Mouse (Mus musculus) megakaryocyte, adult 5-6 weeks (primary cell): Measurements from ENCODE around the gene Tmprss4. TPM values are rescaled to one million over a fixed set of nuclear protein-coding genes. Genes with fewer than 3 reads are reported as not detected.

Experiments
- ATAC-seq: 2 replicates; pipeline ENCODE4 v1.8.0; 2016; ENCODE audit warnings: mild to moderate bottlenecking, inconsistent platforms; ENCODE audit not compliant: poor library complexity, severe bottlenecking
- total RNA-seq, 2 experiments: library from RNA; stranded (forward) in 1 of 2; stranded (reverse) in 1 of 2; fragments of 153-499, 151-499 nt in 1 of 2; fragments of 221-1000, 200-1000 nt in 1 of 2; gene quantifications; 2 replicates each; pipeline versions ENCODE4 v1.2.3 to v1.2.4; 2015 to 2017

Gene Tmprss4
- total RNA-seq, 2 experiments from 2014 or later: 0.07 TPM; not detected in 1

DNA sequence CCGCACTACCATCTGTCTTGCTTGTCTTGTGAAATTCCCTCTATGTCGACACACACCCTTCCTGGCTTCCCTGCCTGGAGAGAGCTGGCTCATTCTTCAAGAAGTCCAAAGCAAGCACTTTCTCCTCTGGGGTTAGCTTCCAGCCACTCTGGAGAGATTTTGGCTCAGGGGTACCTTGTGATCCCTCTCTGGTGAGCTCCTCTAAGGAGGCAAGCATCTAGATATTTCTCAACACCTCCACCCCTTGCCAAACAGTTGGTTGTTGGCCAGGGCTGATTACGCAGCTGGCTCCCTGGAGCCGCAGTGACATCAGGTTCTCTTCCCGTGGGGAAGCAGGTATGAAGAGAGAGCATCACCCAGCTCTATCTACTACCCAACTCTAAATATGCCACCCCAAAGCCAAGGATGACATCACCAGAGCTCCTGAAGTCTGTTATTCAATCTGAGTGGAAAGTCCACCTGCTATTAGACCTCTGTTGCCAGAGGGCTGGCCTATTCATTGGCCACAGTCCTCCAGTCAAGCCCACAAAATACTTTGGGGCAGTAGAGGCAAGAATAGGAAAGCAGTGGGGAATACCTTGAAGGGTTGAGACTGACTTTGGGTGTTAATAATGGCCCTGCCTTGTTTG lies 2.5 kb downstream of the Tmprss4 start:
- ATAC-seq: peak; percentile 48; the same call in 1 of the 2 replicates

DNA sequence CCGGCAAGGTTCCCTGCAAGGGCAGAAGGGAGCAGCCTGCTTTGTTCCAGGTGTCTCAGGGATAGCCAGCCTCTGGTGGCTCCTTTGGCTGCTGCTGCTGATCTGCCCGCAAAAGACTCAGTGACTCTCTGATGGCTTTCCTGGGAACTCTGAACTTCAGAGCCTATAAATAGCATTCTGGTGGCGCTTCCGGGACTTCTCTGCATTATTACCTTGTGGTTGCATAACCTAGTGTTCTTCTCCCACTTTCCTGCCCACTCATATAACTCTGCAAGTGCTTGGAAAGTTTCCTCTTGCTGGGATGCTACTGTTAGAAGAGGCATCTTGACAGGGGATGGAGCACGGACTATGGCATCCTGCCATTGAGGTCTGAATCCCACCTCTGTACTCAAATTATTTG lies 6.3 kb downstream of the Tmprss4 start:
- no peak for ATAC-seq

DNA sequence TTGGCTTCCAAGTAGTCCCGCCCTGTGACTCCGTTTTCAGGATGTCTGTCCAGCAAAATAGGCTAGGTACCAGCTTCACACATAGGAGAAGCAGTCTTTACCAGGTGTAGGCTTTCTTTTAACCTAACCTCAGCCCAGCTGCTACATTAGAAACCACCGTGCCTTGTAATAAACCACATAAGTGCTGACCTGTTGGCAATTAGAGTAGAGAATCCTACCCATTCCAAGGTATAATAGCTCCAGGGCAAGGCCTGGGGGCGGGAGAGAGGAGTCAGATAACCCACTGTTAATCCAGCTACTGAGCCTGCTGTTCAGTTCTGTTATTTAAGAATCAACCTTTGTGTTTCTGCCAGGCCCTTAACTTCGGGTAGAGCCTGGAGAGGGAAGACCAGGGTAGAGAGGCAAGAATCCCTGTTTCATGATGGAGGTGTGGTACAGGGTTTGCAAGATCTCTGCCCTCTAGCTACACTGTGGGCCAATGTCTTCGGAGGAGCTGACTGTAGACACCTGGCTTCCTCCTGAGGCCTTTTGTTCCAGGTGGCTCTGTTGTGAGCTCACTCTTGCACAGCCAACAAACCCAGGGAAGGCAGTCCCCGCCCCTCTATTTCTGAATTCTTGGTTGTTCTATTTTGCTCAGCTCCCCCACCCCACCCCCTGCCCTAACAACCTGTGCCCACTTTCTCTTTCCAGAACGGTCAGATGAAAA lies 7.6 kb downstream of the Tmprss4 start:
- no peak for ATAC-seq

DNA sequence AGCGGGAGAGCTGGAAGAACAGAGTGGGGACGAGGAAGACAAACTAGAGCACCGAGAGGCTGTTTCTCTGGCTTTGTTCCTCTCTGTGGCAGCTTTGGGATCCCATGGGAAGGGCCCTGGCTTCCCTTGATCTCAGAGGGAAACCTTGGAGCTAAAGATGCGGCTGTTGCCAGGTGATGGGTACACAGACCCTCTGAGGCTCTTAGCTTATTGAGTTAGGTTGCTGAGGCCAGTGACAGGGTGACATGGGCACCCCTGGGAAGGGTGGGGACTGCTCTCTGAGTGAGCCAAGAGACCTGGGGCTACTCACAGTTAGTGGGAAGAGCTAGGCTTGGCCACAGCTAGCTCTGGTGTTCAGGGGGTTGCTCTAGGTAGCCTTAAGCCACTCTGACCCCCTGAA lies 8.4 kb downstream of the Tmprss4 start:
- no peak for ATAC-seq

DNA sequence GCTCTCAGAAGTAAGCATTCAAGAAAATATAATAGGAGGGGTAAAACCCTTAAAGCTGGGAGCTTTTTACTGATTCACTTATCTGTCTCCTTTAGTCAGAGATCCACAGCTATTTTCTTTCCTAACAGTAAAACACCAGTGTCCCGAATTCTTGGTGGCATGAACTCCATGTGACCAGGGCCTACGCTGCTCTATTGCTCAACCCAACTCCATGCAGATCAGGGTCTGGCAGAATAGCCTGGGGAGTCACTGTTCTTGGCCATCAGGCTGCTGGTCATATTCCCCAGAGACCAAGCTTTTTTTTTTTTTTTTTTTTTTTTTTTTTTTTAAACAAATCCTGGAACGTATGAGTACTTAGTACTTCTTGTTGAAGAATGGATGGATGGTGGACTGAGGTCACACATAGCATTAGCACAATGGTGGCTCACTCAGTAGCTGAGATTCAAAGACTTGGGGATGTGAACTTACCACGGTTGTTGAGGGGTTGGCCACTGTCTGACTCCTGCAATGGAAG lies 14.2 kb downstream of the Tmprss4 start:
- no peak for ATAC-seq

DNA sequence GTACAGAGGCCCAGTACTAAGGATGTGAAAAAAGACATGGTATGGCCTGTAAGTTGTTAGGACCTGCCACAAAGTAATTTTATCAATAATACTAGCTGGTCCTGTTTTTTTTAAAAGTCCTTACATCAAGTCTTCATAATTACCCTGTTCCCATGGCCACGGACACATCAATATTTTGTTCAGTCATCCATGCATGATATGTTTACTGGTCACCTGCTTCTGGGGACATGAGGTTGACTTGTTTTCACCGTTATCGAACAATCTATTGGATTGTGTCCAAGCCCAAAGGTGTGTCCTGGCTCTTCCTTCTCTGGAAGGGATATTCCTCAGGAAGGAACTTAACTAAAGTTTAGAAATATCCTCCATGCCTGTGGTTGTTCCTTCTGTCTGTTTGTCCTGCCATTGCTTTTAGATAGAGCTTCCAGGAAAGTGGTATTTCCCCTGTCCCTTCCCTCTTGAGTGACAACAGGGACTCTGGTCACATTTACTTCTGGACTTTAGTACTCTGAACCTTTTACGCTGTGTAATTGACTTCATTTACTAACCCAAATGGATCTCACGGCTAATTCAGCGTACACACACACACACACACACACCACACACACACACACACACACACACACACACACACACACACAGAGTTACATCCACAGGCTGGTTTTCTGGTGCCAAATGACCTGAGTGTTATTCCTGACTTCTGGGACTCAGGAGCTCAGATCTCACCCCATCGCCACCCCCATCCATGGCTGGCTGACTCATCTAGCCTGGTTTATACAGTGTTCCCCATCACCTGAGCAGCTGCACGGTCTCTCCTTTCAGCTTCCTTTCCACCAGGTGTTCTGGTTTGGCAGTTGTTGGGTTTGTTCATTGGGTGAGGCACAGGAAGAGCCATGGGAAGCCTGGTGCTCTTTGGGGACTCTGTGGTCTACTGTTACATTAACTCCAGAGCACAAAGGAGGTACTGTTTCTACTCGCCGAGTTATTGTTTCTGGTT lies 15.0 kb downstream of the Tmprss4 start:
- no peak for ATAC-seq

DNA sequence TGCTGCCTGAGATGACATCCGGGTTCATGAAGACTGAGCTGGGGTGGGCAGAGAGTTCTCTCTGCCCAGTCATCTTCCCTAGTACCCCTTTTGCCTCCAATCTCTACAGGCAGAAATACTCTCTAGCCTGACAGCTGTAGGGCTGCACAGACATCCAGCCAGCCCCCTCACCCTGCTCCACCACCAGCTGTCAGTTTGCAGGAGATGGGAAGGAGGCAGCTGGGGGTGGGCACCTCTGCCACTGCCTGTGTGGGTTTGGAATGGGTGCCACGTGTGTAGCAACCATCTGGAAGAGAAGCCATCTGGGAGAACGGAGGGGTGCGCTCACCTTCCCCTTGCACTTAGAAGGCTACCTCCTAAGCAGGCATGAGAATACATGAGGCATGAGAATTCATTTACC lies 18.6 kb downstream of the Tmprss4 start:
- ATAC-seq: no peak

DNA sequence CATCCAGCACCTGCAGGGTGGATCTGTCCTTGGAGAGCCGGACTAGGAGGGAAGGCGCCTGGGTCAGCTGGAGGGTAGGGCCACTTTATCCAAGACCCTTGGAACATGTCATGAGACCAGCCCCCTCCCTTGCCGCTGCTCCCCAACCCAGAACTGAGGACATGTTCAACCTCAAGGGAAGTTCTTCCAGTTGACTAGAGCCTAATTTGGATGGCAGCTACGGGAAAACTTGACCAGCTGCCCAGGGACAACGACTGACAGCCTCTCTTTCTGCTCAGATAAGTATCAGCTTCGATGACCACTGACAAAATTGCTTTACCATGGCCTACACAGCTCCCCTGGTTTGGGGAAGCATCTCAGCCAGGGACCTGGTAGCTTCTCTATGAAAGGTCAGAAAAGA lies 20.6 kb downstream of the Tmprss4 start:
- ATAC-seq: no peak

DNA sequence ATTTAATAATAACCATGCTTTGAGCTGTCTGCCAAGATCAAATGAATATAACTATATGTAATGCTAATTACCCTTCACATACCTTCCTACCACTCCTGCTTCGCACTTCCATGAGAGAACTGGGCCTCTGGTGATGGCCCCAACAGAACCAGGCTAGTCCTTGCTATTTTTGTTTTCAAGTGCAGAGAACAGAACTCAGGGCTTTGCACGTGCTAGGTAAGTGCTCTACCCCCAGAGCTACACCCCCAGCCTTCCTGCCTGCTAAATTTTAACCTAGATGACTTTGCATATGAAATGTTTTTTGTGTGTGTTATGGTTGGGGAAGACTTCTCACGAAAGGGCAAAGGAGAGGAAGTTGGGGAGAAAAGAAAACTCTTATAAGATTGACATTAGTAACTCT lies 21.4 kb downstream of the Tmprss4 start:
- ATAC-seq: no peak

DNA sequence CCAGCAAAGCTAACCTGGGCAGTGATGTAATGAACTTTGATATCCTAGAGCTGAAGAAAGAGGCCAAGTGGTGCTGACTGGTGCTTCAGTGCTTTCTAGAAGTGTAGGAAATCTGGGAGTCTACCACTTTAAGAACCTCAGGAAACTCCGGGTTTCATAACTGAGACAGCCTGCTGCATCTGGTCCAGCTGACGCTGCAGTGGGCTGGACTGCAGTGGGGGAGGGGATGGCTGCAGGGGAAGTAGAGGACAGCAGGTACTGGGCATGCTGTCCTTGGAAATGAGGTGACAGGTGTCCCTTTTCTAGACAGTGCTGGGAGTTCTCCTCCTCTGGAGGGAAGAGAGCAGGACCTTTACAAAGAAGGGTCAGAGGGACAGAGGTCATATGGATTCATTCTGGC lies 22.1 kb downstream of the Tmprss4 start, which contains the start of gene BC049352:
Gene BC049352 (plus strand): TSS at position 238 of the 400 bp plus-strand sequence.
- peak; percentile 21; the same call in 1 of the 2 replicates for ATAC-seq

DNA sequence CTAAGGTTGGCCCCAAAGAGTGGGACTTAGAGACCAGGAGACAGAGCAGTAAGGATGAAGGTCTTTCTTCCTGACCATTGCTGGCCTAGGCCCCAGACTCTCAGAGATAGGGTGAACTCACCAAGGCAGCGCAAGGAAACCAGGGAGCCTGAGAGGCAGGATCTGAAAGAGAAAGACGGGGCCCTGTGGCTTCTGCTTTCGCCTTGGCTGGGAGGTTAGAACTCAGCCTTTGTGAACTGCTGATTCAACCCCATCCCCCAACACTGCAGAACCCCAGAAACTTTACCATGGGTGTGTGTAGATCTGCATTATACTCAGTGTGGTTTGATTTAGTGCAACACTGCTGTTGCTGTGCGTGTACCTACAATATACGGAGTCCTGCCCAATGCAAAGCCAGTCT lies 24.6 kb downstream of the Tmprss4 start:
- peak; percentile 69; the same call in 1 of the 2 replicates for ATAC-seq

DNA sequence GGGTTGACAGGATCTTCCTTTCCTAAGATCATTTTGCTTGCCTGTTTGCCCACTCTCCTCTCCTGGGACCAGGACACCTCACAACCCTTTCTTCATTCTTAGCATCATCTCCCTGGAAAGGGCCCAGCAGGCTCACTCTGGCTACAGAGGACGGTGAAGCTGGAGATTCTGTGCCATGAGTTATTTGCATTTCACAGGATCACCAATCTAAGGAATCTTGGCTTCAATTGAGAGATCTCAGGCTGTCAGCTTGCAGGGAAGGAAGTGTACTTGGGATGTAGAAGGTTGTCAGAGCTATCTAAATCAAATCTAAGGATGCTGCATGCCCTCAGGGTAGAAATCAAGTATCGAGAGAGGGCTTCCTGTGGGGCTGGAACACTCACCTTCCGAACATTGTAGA lies 30.4 kb downstream of the Tmprss4 start:
- no peak for ATAC-seq

DNA sequence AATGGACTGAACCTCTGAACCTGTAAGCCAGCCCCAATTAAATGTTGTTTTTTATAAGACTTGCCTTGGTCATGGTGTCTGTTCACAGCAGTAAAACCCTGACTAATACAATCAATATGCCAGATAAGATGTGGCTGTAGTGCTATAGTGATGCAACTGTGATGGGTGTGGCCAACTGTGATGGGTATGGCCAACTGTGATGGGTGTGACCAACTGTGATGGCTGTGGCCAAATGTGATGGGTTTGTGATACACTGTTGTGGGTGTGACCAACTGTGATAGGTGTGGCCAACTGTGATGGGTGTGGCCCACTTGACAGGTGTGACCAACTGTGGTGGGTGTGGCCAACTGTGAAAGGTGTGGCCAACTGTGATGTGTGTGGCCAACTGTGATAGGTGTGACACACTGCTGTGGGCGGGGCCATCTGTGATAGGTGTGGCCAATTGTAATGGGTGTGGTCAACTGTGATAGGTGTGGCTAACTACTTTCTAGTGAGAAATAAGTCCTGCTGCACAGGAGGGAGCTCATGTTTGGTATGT lies 32.8 kb downstream of the Tmprss4 start:
- ATAC-seq: no peak

DNA sequence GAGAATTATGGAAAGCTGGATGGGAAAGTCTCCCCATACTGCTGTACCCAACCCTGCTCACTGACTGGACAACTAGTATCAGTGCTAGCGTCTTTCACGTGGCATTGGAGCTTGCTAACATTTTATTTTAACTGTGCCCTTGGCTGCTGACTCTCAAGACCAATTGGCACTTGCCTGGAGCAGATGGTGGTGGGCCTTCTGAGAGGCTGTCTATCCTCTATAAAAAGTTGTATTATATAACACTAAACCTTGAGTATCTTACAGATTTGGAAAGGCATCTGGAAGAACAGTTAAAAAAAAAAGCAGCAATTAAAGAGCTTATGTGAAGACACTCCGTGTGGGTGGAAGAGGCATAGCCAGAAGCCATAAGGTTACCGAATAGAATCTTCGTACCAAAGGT lies 33.7 kb downstream of the Tmprss4 start:
- no peak for ATAC-seq

DNA sequence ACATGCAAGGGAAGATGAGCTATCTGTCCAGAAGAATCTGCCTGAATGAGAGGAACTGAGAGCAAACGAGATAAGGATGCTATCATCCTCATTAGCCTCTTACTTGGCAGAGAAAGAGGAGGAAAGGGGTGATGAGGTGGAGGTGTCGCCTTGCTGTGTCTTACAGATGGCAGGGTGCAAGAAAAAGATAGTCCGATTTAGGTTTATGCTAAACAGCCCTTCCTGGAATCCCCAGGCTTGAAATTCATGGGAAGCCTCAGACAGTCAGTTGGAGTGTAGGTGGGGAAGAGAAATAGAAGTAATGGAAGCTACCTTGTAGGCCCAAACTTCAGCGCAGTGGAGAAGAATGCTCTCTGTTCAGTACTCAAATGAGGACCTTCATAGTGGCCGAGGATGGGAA lies 36.0 kb downstream of the Tmprss4 start:
- ATAC-seq: no peak

DNA sequence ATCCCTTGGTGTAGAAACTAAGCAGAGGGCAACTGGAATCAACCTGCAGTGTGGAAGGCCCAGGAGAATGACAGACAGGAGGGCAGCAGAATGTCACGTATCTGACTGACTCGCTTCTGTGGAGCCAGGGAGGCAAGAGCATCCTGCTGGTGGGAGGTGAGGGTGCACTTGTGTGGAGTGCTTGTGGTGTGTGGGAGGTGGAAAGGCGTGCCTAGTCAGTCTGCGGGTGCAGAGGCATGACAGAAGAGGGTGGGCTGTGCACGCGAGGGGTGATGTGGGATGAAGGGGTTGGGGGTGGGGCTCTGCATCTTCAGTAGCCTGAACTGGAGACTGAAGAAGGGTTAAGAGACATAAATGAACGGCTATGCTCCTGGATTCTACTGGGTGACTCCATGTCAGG lies 50.5 kb downstream of the Tmprss4 start:
- no peak for ATAC-seq

DNA sequence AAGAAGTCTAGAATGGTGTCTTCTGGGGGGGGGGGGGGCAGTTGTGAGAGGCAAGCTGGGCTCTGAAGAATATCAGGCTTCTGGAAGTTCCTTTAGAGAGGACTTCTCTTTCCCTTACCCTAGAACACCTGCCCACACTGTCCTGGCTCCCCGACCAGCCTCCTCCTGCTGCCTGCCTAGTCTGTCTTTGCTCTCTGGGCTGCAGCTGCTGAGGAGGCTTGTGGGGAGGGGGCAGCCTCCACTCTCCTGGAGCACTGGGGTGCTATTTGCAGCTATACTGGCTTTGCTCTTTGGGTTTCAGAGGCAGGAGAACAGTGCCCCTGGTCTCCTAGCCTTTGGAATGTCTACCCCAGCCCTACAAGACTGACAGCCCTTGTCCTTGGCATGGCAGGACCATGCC lies 53.0 kb downstream of the Tmprss4 start:
- ATAC-seq: no peak

DNA sequence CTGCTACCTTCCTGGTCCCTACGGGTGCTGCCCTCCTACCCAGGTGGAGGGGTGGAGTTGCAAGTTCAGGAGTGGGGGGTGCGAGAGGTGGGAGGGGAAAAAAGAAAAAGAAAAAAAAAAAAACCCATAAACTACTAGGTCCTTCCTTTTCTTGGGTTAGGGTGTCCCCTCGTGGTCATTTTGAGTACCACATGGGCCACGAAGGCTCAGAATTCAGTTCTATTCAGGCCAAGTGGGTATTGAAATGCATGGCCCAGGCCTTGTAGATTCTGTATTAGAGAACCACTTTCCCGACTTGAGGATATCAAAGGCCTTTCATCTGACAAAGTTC lies 57.7 kb downstream of the Tmprss4 start:
- peak; percentile 49; the same call in 1 of the 2 replicates for ATAC-seq

DNA sequence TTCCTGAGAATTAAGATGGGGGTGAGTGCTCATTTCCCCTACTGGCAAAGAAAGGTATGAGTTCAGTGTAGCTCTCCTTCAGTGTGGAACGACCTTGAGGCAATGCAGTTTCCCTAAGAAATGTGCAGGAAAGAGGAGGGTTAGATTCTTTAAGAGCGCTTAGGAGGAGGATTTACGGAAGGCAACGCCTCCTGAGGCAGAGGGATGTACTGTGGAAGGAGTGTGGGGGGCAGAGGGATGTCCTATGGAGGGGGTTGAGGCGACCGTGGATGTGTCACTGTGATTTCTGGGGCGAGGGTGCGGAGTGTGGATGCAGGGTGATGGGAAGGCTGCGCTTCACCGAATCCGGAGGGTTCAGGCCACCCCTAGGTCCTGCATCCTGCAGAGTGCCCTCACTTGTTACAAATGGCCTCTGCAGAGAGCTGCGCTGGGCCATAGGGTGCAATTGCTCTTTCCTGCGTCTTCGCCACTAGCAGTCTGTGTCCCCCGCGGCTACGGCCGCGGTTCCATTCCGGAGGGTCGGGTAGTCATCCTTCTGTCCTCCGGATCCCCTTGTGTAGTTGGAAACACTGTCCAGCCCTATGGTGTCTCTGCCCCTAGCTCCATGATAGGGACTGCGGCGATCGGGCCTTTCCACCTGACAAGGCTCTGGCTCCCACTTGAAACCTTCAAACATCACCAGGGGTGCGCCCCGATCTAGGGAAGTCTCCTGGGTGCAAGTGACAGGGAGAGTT lies 58.2 kb downstream of the Tmprss4 start:
- ATAC-seq: no peak

DNA sequence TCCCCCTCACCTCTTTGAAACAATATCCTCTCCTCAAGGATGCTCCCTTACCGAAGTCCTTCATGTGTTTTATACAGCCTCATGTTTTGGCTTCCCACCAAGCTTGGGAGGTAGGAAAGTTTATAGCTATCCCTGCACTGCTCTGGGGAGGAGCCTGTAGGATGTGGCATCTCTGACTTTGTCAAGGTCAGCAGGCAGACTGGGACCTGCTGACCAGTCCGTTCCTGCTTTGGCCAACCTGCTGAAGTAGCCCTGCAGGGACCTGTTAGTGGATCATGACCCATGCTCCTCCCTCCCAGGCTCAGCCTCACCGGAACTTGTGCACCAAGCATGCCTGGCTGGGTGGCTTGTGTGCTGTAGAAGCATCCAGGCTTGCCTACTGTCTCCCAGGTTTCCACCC lies 61.2 kb downstream of the Tmprss4 start:
- no peak for ATAC-seq
